Mouse (Mus musculus): Measurements from ENCODE around the gene Arhgef40. TPM values are rescaled to one million over a fixed set of nuclear protein-coding genes. Genes with fewer than 3 reads are reported as not detected.

Arhgef40 gene
- polyA plus RNA-seq, 1 experiment from 2014 or later: 51.1 TPM

DNA sequence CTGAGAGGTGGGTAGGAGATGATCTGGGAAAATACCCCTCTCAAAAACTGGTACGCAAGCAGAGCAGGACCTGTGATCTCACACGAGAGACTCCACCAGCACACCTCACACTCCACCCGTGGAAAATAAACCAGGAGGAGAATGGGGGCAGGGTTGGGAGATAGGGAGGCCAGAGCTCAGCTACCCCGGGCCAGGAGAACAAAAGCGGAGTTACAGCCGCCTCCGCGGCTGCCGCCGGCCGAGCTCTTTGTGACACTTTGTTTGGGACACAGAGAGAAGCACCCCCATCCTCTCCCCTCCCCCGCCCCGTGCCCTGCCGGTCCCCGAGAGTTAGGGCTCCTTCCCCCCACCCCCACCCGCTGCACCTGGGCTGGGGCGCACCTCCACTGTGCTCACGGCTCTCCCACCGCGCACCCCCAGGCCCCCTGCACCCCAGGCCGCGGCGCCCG, 29.3 kb downstream of the Arhgef40 start:
- ATAC-seq (peak; percentile 1; the same call in 1 of the 2 replicates), DNase-seq (ENCODE audit: low spot score) (peak; percentile 62)
- no peaks in the 10 kb centered on the region for H3K9me3 ChIP-seq (replicated peaks; ENCODE audit: control insufficient read depth, low read length)
- H3K36me3 ChIP-seq (ENCODE audit: control insufficient read depth, insufficient read depth, low read length): peaks cover 9% of the 10 kb centered on the region; the same call in 1 of the 2 replicates
- H3K9ac ChIP-seq (ENCODE audit: low read length): peak overlapping the region; percentile 96
- WGBS: 0% methylated on average over 22 of the region's 24 CpGs
- H3K4me1 ChIP-seq (ENCODE audit: control insufficient read depth, insufficient read depth, low read length): peaks cover 51% of the 10 kb centered on the region
- peak overlapping the region; percentile 99 for H3K27ac ChIP-seq (ENCODE audit: low read depth, low read length)
- H3K4me2 ChIP-seq (ENCODE audit: low read length): peak overlapping the region; percentile 63
- H3K27me3 ChIP-seq (replicated peaks; ENCODE audit: control insufficient read depth, insufficient read depth, low read length): no peaks in the 10 kb centered on the region
- H3K4me3 ChIP-seq (ENCODE audit: low read depth, low read length): peak overlapping the region; percentile 64

DNA sequence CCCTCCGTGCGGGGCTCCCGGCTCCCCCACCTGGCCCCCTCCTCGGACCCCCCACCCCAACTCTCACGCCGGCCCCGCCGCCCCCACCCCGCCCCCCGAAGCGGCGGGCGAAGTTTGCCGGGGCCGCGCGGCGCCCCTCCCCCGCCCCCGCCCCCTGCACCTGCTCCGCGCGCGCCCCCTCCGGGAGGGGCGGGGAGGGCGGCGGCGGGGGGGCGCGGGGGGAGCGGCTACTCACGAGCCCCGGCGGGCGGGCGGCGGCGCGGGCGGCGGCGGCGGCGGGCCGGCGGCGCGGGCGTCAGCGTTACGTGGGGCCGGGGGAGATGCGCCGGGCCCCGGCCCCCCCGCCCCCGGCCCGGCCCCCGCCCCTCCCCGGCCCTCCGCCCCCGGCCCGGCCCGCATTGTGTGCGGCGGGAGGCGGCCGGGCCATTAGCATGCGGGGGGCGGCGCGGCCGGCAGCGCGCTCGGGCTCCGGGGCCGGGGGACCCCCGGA, 29.8 kb downstream of the Arhgef40 start:
- Histone ChIP-seq H3K4me3 (ENCODE audit: low read depth, low read length) (peak overlapping the region; percentile 64), H3K9me3 (replicated peaks; ENCODE audit: control insufficient read depth, low read length) (no peaks in the 10 kb centered on the region), H3K27me3 (replicated peaks; ENCODE audit: control insufficient read depth, insufficient read depth, low read length) (no peaks in the 10 kb centered on the region), H3K27ac (ENCODE audit: low read depth, low read length) (peak overlapping the region; percentile 99), H3K9ac (ENCODE audit: low read length) (peak overlapping the region; percentile 96), H3K36me3 (ENCODE audit: control insufficient read depth, insufficient read depth, low read length) (peaks cover 4% of the 10 kb centered on the region; the same call in 1 of the 2 replicates), H3K4me1 (ENCODE audit: control insufficient read depth, insufficient read depth, low read length) (peaks cover 50% of the 10 kb centered on the region), H3K4me2 (ENCODE audit: low read length) (peak overlapping the region; percentile 63)
- ATAC-seq (no peak; the same call in 1 of the 2 replicates), DNase-seq (ENCODE audit: low spot score) (peak; percentile 45)
- WGBS: no CpG with 5 or more reads among the region's 80 CpGs

DNA sequence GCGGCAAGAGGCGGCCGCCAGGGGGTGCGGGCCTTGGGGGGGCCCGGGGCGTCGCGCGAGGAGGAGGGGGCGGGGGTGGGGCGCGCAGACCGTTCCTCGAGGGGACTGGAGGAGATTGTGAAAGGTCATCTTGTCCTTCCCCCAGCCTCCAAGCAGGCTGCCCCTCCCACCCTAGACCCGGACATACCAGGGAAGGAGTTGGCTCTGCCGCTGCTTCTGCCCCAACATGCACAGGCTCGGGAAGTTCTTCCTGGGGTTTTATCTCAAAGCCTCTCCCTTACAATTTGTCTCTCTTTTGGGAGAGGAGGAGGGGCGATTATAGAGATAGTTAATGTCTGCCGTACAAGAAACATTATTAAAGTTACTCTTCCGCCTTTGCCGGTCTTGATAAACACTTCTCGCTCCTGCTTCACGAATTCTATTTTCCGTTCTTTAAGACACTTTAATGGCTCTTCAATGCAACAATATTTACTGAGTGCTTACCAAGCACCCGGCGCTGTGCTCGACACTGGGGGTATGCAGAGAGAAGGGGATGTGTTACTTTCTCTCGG, 30.3 kb downstream of the Arhgef40 start:
- Histone ChIP-seq H3K36me3 (ENCODE audit: control insufficient read depth, insufficient read depth, low read length) (no peaks in the 10 kb centered on the region), H3K4me2 (ENCODE audit: low read length) (peak overlapping the region; percentile 63), H3K9ac (ENCODE audit: low read length) (peak overlapping the region; percentile 96), H3K27ac (ENCODE audit: low read depth, low read length) (peak overlapping the region; percentile 99), H3K27me3 (replicated peaks; ENCODE audit: control insufficient read depth, insufficient read depth, low read length) (no peaks in the 10 kb centered on the region), H3K4me3 (ENCODE audit: low read depth, low read length) (peak overlapping the region; percentile 64), H3K4me1 (ENCODE audit: control insufficient read depth, insufficient read depth, low read length) (peaks cover 45% of the 10 kb centered on the region), H3K9me3 (replicated peaks; ENCODE audit: control insufficient read depth, low read length) (no peaks in the 10 kb centered on the region)
- ATAC-seq (peak; percentile 22), DNase-seq (ENCODE audit: low spot score) (peak; percentile 80)
- WGBS: under 1% methylated on average over 20 of the region's 28 CpGs

DNA sequence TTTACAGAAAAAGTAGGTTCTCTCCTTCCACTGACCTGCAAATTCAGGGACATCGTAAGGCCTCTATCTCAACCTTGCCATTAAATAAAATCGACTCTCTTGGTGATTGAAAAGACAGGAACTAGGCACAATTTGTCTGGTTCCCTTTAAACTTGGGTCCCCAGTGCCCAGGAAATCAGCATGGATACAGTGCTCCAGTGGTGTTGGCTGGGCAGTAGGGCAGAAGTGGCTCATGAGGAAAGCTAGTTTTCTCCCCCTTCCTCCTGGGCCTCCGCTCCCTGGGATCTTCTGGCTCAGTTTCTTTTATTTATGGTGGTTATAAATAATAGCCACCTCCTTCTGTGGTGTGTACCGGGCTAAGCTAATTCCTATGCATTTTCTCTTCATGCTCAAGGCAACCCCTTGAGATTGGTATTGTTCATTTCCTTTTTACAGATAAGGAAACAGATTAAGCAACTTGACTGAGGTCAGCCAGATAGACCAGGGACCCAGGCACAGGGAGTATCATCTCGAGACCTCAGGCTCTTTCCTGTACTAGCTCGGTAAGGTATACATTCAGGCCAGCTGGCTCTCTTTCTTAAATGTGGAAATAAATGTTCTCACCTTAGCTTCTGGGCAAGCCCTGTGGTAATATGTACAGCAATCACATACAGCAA, 31.1 kb downstream of the Arhgef40 start, which contains the start of gene Tmem253:
Gene Tmem253 (plus strand): TSS at position 214 of the 656 bp plus-strand sequence.
- H3K27me3 ChIP-seq (replicated peaks; ENCODE audit: control insufficient read depth, insufficient read depth, low read length): no peaks in the 10 kb centered on the region
- ATAC-seq (no peak), DNase-seq (ENCODE audit: low spot score) (no peak)
- H3K27ac ChIP-seq (ENCODE audit: low read depth, low read length): peak within 1 kb of the TSS; percentile 99
- no peaks in the 10 kb centered on the region for H3K9me3 ChIP-seq (replicated peaks; ENCODE audit: control insufficient read depth, low read length)
- WGBS: 37% methylated on average over 6 of the region's 6 CpGs
- peak within 1 kb of the TSS; percentile 63 for H3K4me2 ChIP-seq (ENCODE audit: low read length)
- peak within 1 kb of the TSS; percentile 96 for H3K9ac ChIP-seq (ENCODE audit: low read length)
- H3K36me3 ChIP-seq (ENCODE audit: control insufficient read depth, insufficient read depth, low read length): no peaks in the 10 kb centered on the region
- H3K4me3 ChIP-seq (ENCODE audit: low read depth, low read length): peak within 1 kb of the TSS; percentile 64
- peaks cover 42% of the 10 kb centered on the region for H3K4me1 ChIP-seq (ENCODE audit: control insufficient read depth, insufficient read depth, low read length)

DNA sequence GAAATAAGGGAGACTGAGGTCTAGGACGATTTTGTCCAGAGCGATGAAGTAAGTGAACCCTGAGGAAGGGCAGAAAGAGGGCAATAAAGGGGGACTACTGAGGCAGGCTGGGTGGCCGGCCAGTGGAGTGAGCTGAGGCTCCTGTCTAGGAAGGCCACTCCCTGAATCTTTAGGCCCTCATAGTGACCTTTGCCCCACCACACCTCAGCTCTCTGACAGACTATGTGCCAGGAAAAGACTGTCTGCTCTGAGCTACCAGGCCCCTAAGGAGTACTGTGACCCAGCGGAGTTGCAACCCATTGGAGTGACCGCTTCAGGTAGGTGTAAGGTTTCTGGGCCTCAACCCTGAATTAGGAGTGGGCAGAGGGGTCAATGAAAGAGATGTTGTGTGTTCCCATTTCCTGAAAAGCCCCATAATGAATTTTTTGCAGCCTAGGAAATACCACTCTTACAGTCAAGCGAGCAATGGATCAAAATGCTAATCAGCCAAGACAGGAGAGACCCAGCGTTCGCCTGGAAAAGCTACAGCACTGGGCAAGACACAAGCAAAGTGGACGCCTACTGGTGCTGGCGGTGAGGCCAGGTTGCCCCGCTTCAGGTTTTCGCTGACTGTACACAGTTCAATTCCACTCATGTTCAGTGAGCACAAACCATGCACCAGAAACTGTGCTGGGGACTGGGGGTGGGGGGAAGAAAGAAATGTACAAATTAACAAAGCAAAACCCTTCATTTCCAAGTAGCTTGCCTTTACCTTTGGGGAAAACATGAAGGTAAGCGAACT, 32.3 kb downstream of the Arhgef40 start:
- no peaks in the 10 kb centered on the region for H3K9me3 ChIP-seq (replicated peaks; ENCODE audit: control insufficient read depth, low read length)
- H3K4me2 ChIP-seq (ENCODE audit: low read length): no peak overlapping the region
- 69% methylated on average over 13 of the region's 13 CpGs for WGBS
- H3K27ac ChIP-seq (ENCODE audit: low read depth, low read length): no peak overlapping the region
- ATAC-seq (no peak), DNase-seq (ENCODE audit: low spot score) (no peak)
- peaks cover 37% of the 10 kb centered on the region for H3K4me1 ChIP-seq (ENCODE audit: control insufficient read depth, insufficient read depth, low read length)
- no peaks in the 10 kb centered on the region for H3K27me3 ChIP-seq (replicated peaks; ENCODE audit: control insufficient read depth, insufficient read depth, low read length)
- no peak overlapping the region for H3K4me3 ChIP-seq (ENCODE audit: low read depth, low read length)
- no peaks in the 10 kb centered on the region for H3K36me3 ChIP-seq (ENCODE audit: control insufficient read depth, insufficient read depth, low read length)
- no peak overlapping the region for H3K9ac ChIP-seq (ENCODE audit: low read length)

DNA sequence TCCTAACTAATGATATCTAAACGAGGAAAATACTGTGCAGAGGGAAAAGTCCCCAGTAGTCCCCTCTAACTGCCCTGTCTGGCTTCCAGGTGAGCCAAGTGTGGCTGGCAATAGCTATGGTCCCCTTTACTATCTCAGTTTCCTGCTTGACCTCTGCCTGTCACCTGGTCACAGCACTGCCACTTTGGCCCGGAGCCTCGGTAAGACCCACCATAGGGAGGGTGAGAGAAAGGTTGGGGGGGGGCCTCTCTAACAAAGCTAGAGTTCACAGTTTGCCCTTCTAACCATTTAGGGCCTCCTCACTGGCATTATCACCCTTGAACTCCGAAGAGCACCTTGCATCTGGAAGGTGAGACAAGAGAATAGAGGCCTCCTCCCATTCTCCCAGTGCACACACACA, 33.1 kb downstream of the Arhgef40 start:
- Histone ChIP-seq H3K4me1 (ENCODE audit: control insufficient read depth, insufficient read depth, low read length) (peaks cover 31% of the 10 kb centered on the region), H3K4me2 (ENCODE audit: low read length) (no peak overlapping the region), H3K9me3 (replicated peaks; ENCODE audit: control insufficient read depth, low read length) (no peaks in the 10 kb centered on the region), H3K27ac (ENCODE audit: low read depth, low read length) (no peak overlapping the region), H3K4me3 (ENCODE audit: low read depth, low read length) (no peak overlapping the region), H3K27me3 (replicated peaks; ENCODE audit: control insufficient read depth, insufficient read depth, low read length) (no peaks in the 10 kb centered on the region), H3K9ac (ENCODE audit: low read length) (no peak overlapping the region), H3K36me3 (ENCODE audit: control insufficient read depth, insufficient read depth, low read length) (no peaks in the 10 kb centered on the region)
- no peak for DNase-seq (ENCODE audit: low spot score)
- WGBS: 82% methylated on average over 4 of the region's 4 CpGs
- ATAC-seq: no peak

DNA sequence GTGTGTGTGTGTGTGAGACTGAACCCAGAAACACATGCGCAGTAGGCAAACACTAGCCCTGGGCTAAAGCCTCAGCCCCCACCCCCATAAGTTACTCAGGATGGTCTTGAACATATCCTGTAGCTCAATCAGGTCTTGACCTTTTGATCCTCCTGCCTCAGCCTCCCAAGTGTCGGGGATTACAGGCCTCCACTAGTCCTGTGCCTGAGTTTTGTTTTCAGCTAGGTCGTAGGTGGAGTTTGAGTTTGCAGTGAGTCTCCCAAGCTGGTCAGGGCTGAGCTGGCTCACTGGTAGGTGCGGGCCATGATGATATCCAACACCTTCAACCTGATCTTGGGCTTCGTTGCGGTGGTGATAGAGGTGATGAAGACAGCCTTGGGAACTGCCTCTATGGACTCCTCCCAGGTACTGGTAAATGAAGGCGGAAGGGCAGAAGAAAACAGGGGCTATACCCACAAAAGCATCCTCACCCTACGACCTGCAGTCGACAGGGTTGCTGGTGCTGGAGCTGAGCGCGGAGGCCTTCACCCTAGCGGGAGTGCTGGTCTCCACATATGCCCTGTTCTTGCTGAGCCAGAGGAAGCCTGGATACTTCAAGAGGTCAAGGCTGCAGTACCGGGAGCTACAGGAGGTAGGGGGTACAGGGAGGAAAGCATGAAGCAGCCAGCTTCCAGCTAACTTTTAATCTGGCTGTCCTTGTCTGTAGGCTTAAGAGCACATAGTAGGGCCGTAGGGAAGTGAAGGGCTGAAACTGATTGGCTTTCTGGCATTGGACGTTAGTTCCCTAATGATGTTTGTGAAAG, 33.9 kb downstream of the Arhgef40 start:
- DNase-seq (ENCODE audit: low spot score): no peak
- peaks cover 30% of the 10 kb centered on the region for H3K4me1 ChIP-seq (ENCODE audit: control insufficient read depth, insufficient read depth, low read length)
- H3K27ac ChIP-seq (ENCODE audit: low read depth, low read length): peak overlapping the region; percentile 98; the same call in 1 of the 2 replicates

DNA sequence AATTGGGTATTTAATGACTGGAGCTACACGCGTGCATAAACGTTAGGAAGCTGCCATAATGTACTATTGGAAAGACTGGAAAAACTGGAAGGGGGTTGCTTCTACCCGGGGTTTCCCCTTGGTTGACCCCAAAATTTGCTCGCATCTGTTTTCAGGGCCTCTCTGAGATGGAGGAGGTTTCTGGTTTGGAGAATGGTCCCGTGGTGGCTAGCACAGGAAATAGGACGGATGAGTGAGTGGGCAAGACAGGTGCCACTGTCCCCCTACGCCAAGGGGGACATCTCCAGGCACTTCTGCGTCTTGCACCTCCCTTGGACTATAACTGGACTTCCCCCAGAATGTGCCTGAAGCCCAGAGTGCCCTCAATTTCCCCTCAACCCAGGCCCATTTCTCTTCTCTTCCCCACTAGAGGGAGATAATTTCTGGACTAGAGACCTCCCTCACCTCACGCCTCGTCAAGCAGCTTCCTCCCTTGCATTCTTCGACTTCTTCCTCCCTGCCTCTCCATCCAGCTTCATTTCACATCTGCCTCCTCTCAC, 34.6 kb downstream of the Arhgef40 start:
- Histone ChIP-seq H3K4me2 (ENCODE audit: low read length) (peak overlapping the region; percentile 73), H3K4me1 (ENCODE audit: control insufficient read depth, insufficient read depth, low read length) (peaks cover 30% of the 10 kb centered on the region)

More for the DNA sequence above, 33.9 kb downstream of the Arhgef40 start:
- Histone ChIP-seq H3K9ac (ENCODE audit: low read length) (peak overlapping the region; percentile 88), H3K27me3 (replicated peaks; ENCODE audit: control insufficient read depth, insufficient read depth, low read length) (no peaks in the 10 kb centered on the region), H3K9me3 (replicated peaks; ENCODE audit: control insufficient read depth, low read length) (no peaks in the 10 kb centered on the region), H3K4me2 (ENCODE audit: low read length) (peak overlapping the region; percentile 73), H3K4me3 (ENCODE audit: low read depth, low read length) (peak overlapping the region; percentile 62), H3K36me3 (ENCODE audit: control insufficient read depth, insufficient read depth, low read length) (no peaks in the 10 kb centered on the region)
- no peak for ATAC-seq
- WGBS: 84% methylated on average over 15 of the region's 15 CpGs

More for the DNA sequence above, 34.6 kb downstream of the Arhgef40 start:
- no peaks in the 10 kb centered on the region for H3K36me3 ChIP-seq (ENCODE audit: control insufficient read depth, insufficient read depth, low read length)
- peak overlapping the region; percentile 62 for H3K4me3 ChIP-seq (ENCODE audit: low read depth, low read length)
- 31% methylated on average over 12 of the region's 12 CpGs for WGBS
- no peaks in the 10 kb centered on the region for H3K27me3 ChIP-seq (replicated peaks; ENCODE audit: control insufficient read depth, insufficient read depth, low read length)
- peak overlapping the region; percentile 88 for H3K9ac ChIP-seq (ENCODE audit: low read length)
- ATAC-seq (no peak), DNase-seq (ENCODE audit: low spot score) (no peak)
- H3K9me3 ChIP-seq (replicated peaks; ENCODE audit: control insufficient read depth, low read length): no peaks in the 10 kb centered on the region
- H3K27ac ChIP-seq (ENCODE audit: low read depth, low read length): peak overlapping the region; percentile 98
